Mouse (Mus musculus) cerebellum, adult 2 months (tissue): ENCODE data around the gene Pdap1. TPM values are rescaled to one million over a fixed set of nuclear protein-coding genes. Genes with fewer than 3 reads are reported as not detected.
"Not testable (repeated sequence)": the region's sequence is repeated elsewhere in the genome, so short reads cannot be mapped to it uniquely, and the experiment has no call there.

Experiments used
- DNase-seq, 2 experiments: peaks; one replicate each; pipeline ENCODE4 v3.0.0; 2021
- H3K27ac ChIP-seq: fragments of 200-500 bp; 2 replicates; pipeline ENCODE4 v1.5.1; 2012; ENCODE audit warnings: low read length, control low read depth, inconsistent platforms; ENCODE audit not compliant: insufficient read depth
- H3K27me3 ChIP-seq: fragments of 200-500 bp; 2 replicates; pipeline ENCODE4 v1.6.1; 2012; ENCODE audit warnings: inconsistent platforms, mild to moderate bottlenecking, low read length, moderate library complexity; ENCODE audit not compliant: control insufficient read depth, insufficient read depth
- H3K4me1 ChIP-seq: fragments of 200-500 bp; 2 replicates; pipeline ENCODE4 v1.6.1; 2011; ENCODE audit warnings: low read length; ENCODE audit not compliant: control insufficient read depth, insufficient read depth
- H3K4me3 ChIP-seq: fragments of 200-500 bp; replicated peaks from 2 replicates; pipeline ENCODE3; 2011; ENCODE audit warnings: mild to moderate bottlenecking, low read depth, low read length, control low read depth; ENCODE audit not compliant: insufficient read depth
- CTCF ChIP-seq: fragments of 200-500 bp; IDR thresholded peaks from 2 replicates; pipeline ENCODE4 v1.5.1; 2011; ENCODE audit warnings: low read depth, mild to moderate bottlenecking, control low read depth, low read length, moderate library complexity, borderline replicate concordance; ENCODE audit not compliant: insufficient read depth
- POLR2A ChIP-seq: fragments of 200-500 bp; IDR thresholded peaks from 2 replicates; pipeline ENCODE4 v1.6.1; 2011; ENCODE audit warnings: low read length, control low read depth, borderline replicate concordance; ENCODE audit not compliant: insufficient read depth
- WGBS: fragments of 180-500 bp; shearing (Covaris S2); methylation state at CpG from one replicate; pipeline ENCODE4 v1.1.7; 2018; 5-methylcytosine and 5-hydroxymethylcytosine counted together
- polyA plus RNA-seq: library from polyadenylated mRNA; depleted of rRNA; stranded (reverse); fragments of >200 nt; gene quantifications from 2 replicates; pipeline ENCODE4 v1.2.3, GENCODE M21; 2012

Gene Pdap1
- polyA plus RNA-seq, 1 experiment, result 70.4 TPM

- WGBS, result 46% methylated on average over 3 of the region's 3 CpGs
- TF ChIP-seq CTCF, result no peak
- TF ChIP-seq POLR2A, result no peak
- DNase-seq, result no peak
- Histone ChIP-seq H3K4me3 (no peak overlapping the region), H3K27ac (no peak overlapping the region), H3K4me1 (peaks cover 9% of the 10 kb centered on the region), H3K27me3 (no peaks in the 10 kb centered on the region)
Measured at GRCm38 (mm10) chr5:145164710-145165109, 24.7 kb upstream of the Pdap1 start.

GRCm38 (mm10) chr5:145161361-145161760 is 21.3 kb upstream of the Pdap1 start:
- Histone ChIP-seq H3K27me3 (no peaks in the 10 kb centered on the region), H3K27ac (no peak overlapping the region), H3K4me1 (peaks cover 7% of the 10 kb centered on the region), H3K4me3 (no peak overlapping the region)
- WGBS, result 95% methylated on average over 14 of the region's 14 CpGs
- no peak for TF ChIP-seq POLR2A
- no peak for DNase-seq

GRCm38 (mm10) chr5:145152690-145153089 is 12.7 kb upstream of the Pdap1 start:
- 91% methylated on average over 5 of the region's 5 CpGs for WGBS
- no peak overlapping the region for H3K4me3 ChIP-seq
- no peaks in the 10 kb centered on the region for H3K4me1 ChIP-seq
- H3K27ac ChIP-seq, result no peak overlapping the region
- H3K27me3 ChIP-seq, result no peaks in the 10 kb centered on the region
- DNase-seq, result no peak
- no peak for TF ChIP-seq CTCF

- DNase-seq, result no peak
- H3K27ac ChIP-seq, result no peak overlapping the region
- H3K4me3 ChIP-seq, result no peak overlapping the region
- WGBS, result 88% methylated on average over 6 of the region's 6 CpGs
- H3K4me1 ChIP-seq, result no peaks in the 10 kb centered on the region
- no peak for TF ChIP-seq POLR2A
- no peak for TF ChIP-seq CTCF
- H3K27me3 ChIP-seq, result no peaks in the 10 kb centered on the region
Measured at GRCm38 (mm10) chr5:145149294-145149693, 9.3 kb upstream of the Pdap1 start.

GRCm38 (mm10) chr5:145147748-145148147 is 7.7 kb upstream of the Pdap1 start:
- H3K27me3 ChIP-seq, result no peaks in the 10 kb centered on the region
- WGBS, result 86% methylated on average over 5 of the region's 5 CpGs

GRCm38 (mm10) chr5:145140611-145141010 is 573 bp upstream of the Pdap1 start:
- TF ChIP-seq CTCF (no peak), POLR2A (no peak)
- Histone ChIP-seq H3K4me3 (peak overlapping the region; percentile 98), H3K27ac (peak overlapping the region; percentile 90), H3K27me3 (no peaks in the 10 kb centered on the region), H3K4me1 (no peaks in the 10 kb centered on the region)
- under 1% methylated on average over 18 of the region's 18 CpGs for WGBS
- DNase-seq, result no peak

More at GRCm38 (mm10) chr5:145147748-145148147, 7.7 kb upstream of the Pdap1 start:
- H3K4me1 ChIP-seq, result no peaks in the 10 kb centered on the region
- TF ChIP-seq CTCF (no peak), POLR2A (no peak)
- no peak overlapping the region for H3K4me3 ChIP-seq
- H3K27ac ChIP-seq, result no peak overlapping the region
- DNase-seq, result no peak

GRCm38 (mm10) chr5:145138836-145139235 is 1.2 kb downstream of the Pdap1 start:
- TF ChIP-seq CTCF (no peak), POLR2A (no peak)
- H3K4me3 ChIP-seq, result peak overlapping the region; percentile 98
- DNase-seq, result no peak
- no peaks in the 10 kb centered on the region for H3K4me1 ChIP-seq
- WGBS, result 1% methylated on average over 6 of the region's 6 CpGs
- no peak overlapping the region for H3K27ac ChIP-seq
- H3K27me3 ChIP-seq, result no peaks in the 10 kb centered on the region

- 92% methylated on average over 6 of the region's 6 CpGs for WGBS
- H3K27me3 ChIP-seq, H3K4me3 ChIP-seq, H3K27ac ChIP-seq, H3K4me1 ChIP-seq, DNase-seq: not testable (repeated sequence)
Measured at GRCm38 (mm10) chr5:145133275-145133674, 6.8 kb downstream of the Pdap1 start.

DNA sequence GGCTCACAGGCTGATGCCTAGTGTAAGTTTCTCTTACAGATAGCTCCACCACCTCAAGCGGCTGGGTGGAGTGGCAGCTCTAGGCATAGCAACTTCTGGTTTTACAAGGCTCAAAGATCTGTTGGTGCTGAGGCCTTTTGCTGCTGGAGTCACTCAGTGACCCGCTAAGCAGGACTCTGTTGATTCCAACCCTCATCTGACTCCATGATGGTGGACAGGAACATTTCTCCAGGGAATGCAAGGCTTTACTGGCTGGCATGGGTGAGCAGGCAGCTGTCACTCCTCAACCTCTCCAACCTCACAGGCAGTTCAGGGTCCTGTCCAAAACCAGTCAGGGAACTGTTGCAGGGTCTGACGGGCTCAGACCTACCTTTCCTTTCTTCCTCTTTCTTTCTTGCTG is 9.0 kb downstream of the Pdap1 start:
- no peaks in the 10 kb centered on the region for H3K27me3 ChIP-seq
- H3K4me3 ChIP-seq, result no peak overlapping the region
- no peak for TF ChIP-seq POLR2A
- TF ChIP-seq CTCF, result no peak
- DNase-seq, result no peak
- no peaks in the 10 kb centered on the region; the same call in 1 of the 2 replicates for H3K4me1 ChIP-seq
- 69% methylated on average over 3 of the region's 3 CpGs for WGBS
- no peak overlapping the region for H3K27ac ChIP-seq
